Mouse (Mus musculus) thymus, adult 2 months (tissue): Measurements from ENCODE around the gene 4930583I09Rik.

Source experiments
- CTCF ChIP-seq: fragments of 200-500 bp; IDR thresholded peaks from 2 replicates; pipeline ENCODE4 v1.5.1; 2012; ENCODE audit warnings: mild to moderate bottlenecking, control low read depth, low read length, moderate library complexity, borderline replicate concordance; ENCODE audit not compliant: control insufficient read depth, poor library complexity, insufficient read depth; ENCODE audit errors: extremely low read depth
- POLR2A ChIP-seq: fragments of 200-500 bp; IDR thresholded peaks from 2 replicates; pipeline ENCODE4 v1.6.1; 2012; ENCODE audit warnings: mild to moderate bottlenecking, low read length, control low read depth, moderate library complexity; ENCODE audit not compliant: control insufficient read depth, poor library complexity, insufficient read depth; ENCODE audit errors: extremely low read depth

- no peak for TF ChIP-seq POLR2A
- no peak for TF ChIP-seq CTCF
These were observed 31.3 kb downstream of the 4930583I09Rik start for GRCm38 (mm10) chr17:64804375-64805124.
